Mouse (Mus musculus): ENCODE data around the gene Agap1. TPM values are rescaled to one million over a fixed set of nuclear protein-coding genes. Genes with fewer than 3 reads are reported as not detected.

The Agap1 gene
- 34.9 and 40.4 TPM in 2 replicates for polyA plus RNA-seq (2015; fragmentation: Nextera tagmentation; extraction: Ambion mirVana)

GRCm38 (mm10) chr1:89454196-89455123, at the start of gene Agap1:
Agap1 (plus strand) TSS chr1:89454806.
- H3K9ac ChIP-seq (replicated peaks) = peak within 1 kb of the TSS; percentile 79
- H3K27ac ChIP-seq (replicated peaks) = peak within 1 kb of the TSS; percentile 72
- peak within 1 kb of the TSS; percentile 73 for H3K4me3 ChIP-seq
- under 1% methylated on average over 83 of the region's 118 CpGs for WGBS
- H3K4me1 ChIP-seq = peaks cover 29% of the 10 kb centered on the region
- ATAC-seq (replicated peaks) = peak; percentile 94
- H3K36me3 ChIP-seq = no peaks in the 10 kb centered on the region
- H3K9me3 ChIP-seq = peaks cover 9% of the 10 kb centered on the region; the same call in 1 of the 2 replicates
- no peaks in the 10 kb centered on the region for H3K27me3 ChIP-seq
- H3K4me2 ChIP-seq (replicated peaks) = peak within 1 kb of the TSS; percentile 94

DNA sequence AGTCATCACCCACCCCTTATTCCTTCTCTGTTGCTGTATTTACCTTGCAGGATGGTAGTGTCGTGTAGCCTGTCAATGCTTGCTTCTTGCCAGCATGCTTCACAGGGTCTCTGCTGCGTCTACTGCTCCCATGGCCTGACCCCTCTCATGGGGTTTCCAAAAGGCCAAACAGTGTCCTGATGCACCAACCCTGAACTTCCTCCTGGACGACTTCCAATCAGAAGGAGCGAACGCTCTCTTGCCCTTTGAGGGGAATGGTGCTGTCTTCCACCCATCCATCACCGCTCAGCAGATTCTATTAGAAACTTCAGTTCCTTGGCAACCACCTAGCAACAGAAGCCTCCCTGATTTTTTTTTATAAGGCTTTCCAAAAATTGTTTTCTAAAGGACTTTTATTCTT, 48.6 kb upstream of the Agap1 start:
- H3K27me3 ChIP-seq = no peaks in the 10 kb centered on the region
- 87% methylated on average over 6 of the region's 6 CpGs for WGBS
- no peak for ATAC-seq (replicated peaks)
- H3K36me3 ChIP-seq = no peaks in the 10 kb centered on the region
- no peak overlapping the region for H3K27ac ChIP-seq (replicated peaks)
- H3K9ac ChIP-seq (replicated peaks) = no peak overlapping the region
- H3K9me3 ChIP-seq = no peaks in the 10 kb centered on the region
- no peak overlapping the region for H3K4me2 ChIP-seq (replicated peaks)
- H3K4me1 ChIP-seq = no peaks in the 10 kb centered on the region
- no peak overlapping the region for H3K4me3 ChIP-seq

DNA sequence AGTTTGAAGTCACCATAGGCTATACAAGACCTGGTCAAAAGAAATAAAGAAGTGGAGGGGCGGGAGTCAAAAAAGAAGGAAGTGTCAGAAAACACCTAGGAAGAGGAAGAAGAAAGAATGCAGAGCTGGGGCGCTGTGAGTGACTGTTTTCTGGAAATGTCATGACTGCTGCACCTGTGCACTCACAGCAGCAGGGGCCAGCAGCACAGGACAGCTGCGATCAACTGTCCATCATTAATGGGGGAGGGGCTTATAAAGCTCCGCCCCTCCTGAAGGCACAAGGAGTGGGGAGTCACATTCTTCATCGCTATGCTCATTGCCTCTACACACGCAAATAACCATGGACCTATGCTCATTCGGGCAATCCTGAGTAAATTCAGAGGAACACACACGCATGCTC, 46.6 kb upstream of the Agap1 start:
- Histone ChIP-seq H3K4me2 (replicated peaks) (no peak overlapping the region), H3K27me3 (peaks cover 2% of the 10 kb centered on the region; the same call in 1 of the 2 replicates), H3K4me1 (no peaks in the 10 kb centered on the region), H3K9me3 (no peaks in the 10 kb centered on the region), H3K27ac (replicated peaks) (no peak overlapping the region), H3K4me3 (no peak overlapping the region), H3K36me3 (no peaks in the 10 kb centered on the region), H3K9ac (replicated peaks) (no peak overlapping the region)
- WGBS = 85% methylated on average over 8 of the region's 8 CpGs
- no peak for ATAC-seq (replicated peaks)

DNA sequence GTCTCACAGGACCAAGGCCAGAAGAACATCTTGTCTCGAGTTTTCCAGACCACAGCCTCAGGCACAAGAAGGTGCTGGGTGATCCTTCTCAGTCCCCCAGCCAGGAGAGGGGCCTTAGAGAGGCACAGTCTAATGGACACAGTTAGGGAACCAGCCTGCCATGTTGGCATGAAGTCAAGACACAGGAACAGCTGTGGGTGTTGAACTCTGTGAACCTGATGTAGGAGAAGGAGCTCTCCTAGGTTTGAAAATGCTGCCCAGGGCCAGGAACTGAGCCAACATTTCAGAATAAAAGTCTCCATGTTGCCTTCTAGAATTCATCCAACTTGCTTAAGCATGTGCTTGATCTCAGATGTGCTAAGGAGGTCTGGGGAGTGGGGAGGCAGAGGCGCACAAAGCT, 41.5 kb upstream of the Agap1 start:
- 81% methylated on average over 2 of the region's 2 CpGs for WGBS
- Histone ChIP-seq H3K36me3 (no peaks in the 10 kb centered on the region), H3K9me3 (no peaks in the 10 kb centered on the region), H3K4me3 (no peak overlapping the region), H3K27me3 (peaks cover 2% of the 10 kb centered on the region; the same call in 1 of the 2 replicates), H3K27ac (replicated peaks) (no peak overlapping the region), H3K4me2 (replicated peaks) (no peak overlapping the region), H3K9ac (replicated peaks) (no peak overlapping the region), H3K4me1 (no peaks in the 10 kb centered on the region)
- no peak for ATAC-seq (replicated peaks)

- Histone ChIP-seq H3K4me1 (no peaks in the 10 kb centered on the region), H3K9me3 (no peaks in the 10 kb centered on the region), H3K36me3 (no peaks in the 10 kb centered on the region), H3K27me3 (peaks cover 2% of the 10 kb centered on the region; the same call in 1 of the 2 replicates), H3K4me3 (no peak overlapping the region), H3K4me2 (replicated peaks) (no peak overlapping the region), H3K9ac (replicated peaks) (no peak overlapping the region), H3K27ac (replicated peaks) (no peak overlapping the region)
- no peak for ATAC-seq (replicated peaks)
- 73% methylated on average over 9 of the region's 9 CpGs for WGBS
Measured at GRCm38 (mm10) chr1:89414563-89414962, 40.0 kb upstream of the Agap1 start.

DNA sequence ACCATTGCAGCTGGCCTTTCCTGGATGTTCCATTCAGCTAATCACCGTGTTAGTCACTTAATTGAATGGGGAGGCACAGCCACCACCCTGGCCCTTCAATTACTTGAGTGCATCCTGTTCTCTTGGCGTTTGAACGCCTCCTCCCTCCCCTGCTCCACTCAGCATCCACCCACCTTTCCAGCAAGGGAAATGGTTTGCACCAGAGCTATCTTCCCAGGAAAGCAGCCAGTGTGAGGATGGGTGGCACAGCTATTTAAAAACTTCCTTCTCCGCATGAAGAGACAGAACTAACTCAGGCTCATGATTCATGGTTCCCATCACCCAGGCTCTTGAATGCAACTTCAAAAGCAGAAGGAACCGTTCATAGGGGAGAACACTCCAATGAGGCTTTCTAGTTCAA, 37.7 kb upstream of the Agap1 start:
- Histone ChIP-seq H3K4me2 (replicated peaks) (no peak overlapping the region), H3K27me3 (peaks cover 2% of the 10 kb centered on the region; the same call in 1 of the 2 replicates), H3K27ac (replicated peaks) (no peak overlapping the region), H3K4me3 (no peak overlapping the region), H3K9ac (replicated peaks) (no peak overlapping the region), H3K9me3 (no peaks in the 10 kb centered on the region), H3K36me3 (no peaks in the 10 kb centered on the region), H3K4me1 (no peaks in the 10 kb centered on the region)
- 41% methylated on average over 5 of the region's 5 CpGs for WGBS
- ATAC-seq (replicated peaks) = no peak

DNA sequence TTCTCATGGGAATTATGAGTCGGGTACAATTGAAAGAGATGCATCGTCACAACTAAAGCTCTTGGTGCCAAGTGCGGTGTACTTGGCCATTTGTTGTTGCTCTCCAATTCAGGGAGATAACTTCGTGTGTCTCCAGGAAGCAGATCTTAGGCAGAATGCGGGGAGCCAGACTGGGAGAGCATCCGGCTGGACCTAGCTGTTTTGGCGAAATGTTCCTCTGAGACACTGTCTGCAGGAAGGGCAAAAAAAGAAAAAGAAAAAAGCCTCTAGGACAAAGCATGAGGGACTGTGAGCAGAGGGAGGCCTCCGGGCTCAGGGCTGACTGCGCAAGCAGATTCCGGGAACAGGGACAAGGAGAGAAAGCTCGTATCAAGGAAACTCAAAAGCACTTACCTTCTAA, 34.0 kb upstream of the Agap1 start:
- Histone ChIP-seq H3K27ac (replicated peaks) (no peak overlapping the region), H3K9me3 (no peaks in the 10 kb centered on the region), H3K27me3 (no peaks in the 10 kb centered on the region), H3K36me3 (no peaks in the 10 kb centered on the region), H3K4me2 (replicated peaks) (no peak overlapping the region), H3K4me1 (no peaks in the 10 kb centered on the region), H3K4me3 (no peak overlapping the region), H3K9ac (replicated peaks) (no peak overlapping the region)
- no peak for ATAC-seq (replicated peaks)
- 73% methylated on average over 11 of the region's 11 CpGs for WGBS

DNA sequence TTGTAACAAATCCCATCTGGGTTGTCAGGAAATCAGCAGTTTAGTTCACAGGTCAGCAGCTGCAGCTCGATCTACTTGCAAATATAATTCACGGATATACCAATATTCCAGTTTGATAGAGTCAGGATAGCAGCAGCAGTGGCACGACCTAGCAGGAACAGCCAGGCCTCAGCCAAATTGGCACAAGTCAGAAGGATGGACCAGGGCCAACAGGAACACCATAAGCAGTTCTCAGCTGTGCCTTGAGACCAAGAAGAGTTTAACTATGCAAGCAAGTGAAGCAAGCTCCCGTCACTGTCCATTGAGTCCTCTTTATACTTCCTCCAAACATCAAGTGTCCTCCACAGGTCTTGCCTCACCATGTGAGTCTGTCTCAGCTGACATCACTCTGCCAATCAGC, 33.2 kb upstream of the Agap1 start:
- no peak overlapping the region for H3K4me2 ChIP-seq (replicated peaks)
- WGBS = 58% methylated on average over 4 of the region's 4 CpGs
- no peaks in the 10 kb centered on the region for H3K4me1 ChIP-seq
- H3K27me3 ChIP-seq = no peaks in the 10 kb centered on the region
- no peak overlapping the region for H3K4me3 ChIP-seq
- H3K36me3 ChIP-seq = no peaks in the 10 kb centered on the region
- no peak for ATAC-seq (replicated peaks)
- H3K9me3 ChIP-seq = no peaks in the 10 kb centered on the region
- no peak overlapping the region for H3K9ac ChIP-seq (replicated peaks)
- no peak overlapping the region for H3K27ac ChIP-seq (replicated peaks)

- no peaks in the 10 kb centered on the region for H3K36me3 ChIP-seq
- no peak overlapping the region for H3K9ac ChIP-seq (replicated peaks)
- no peaks in the 10 kb centered on the region for H3K9me3 ChIP-seq
- H3K4me1 ChIP-seq = no peaks in the 10 kb centered on the region
- ATAC-seq (replicated peaks) = no peak
- WGBS = 89% methylated on average over 6 of the region's 6 CpGs
- no peak overlapping the region for H3K4me3 ChIP-seq
- no peak overlapping the region for H3K27ac ChIP-seq (replicated peaks)
- no peaks in the 10 kb centered on the region for H3K27me3 ChIP-seq
- H3K4me2 ChIP-seq (replicated peaks) = no peak overlapping the region
Measured at GRCm38 (mm10) chr1:89424563-89424962, 30.0 kb upstream of the Agap1 start.

DNA sequence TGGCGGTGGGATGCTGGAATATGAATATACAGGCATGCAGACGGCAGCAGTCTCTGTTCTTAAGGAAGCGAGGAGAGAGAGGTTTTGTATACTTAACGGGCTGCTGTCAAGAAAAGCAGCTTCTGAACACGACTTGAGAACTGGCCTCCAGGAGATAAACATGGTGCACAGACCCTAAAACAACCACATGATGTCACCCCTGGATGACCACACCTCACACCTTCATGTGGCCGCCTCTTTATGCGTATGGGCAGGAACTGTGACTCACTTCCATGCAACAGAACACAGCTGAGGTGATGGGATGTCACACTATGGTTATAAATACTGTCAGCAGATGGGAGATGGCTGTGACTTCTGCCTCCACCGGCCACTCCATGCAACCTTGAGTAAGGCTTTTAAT, 28.5 kb upstream of the Agap1 start:
- Histone ChIP-seq H3K4me3 (no peak overlapping the region), H3K36me3 (no peaks in the 10 kb centered on the region), H3K4me2 (replicated peaks) (no peak overlapping the region), H3K27ac (replicated peaks) (no peak overlapping the region), H3K9me3 (no peaks in the 10 kb centered on the region), H3K4me1 (no peaks in the 10 kb centered on the region), H3K9ac (replicated peaks) (no peak overlapping the region), H3K27me3 (no peaks in the 10 kb centered on the region)
- ATAC-seq (replicated peaks) = no peak
- WGBS = 79% methylated on average over 8 of the region's 8 CpGs

- ATAC-seq (replicated peaks) = no peak
- 95% methylated on average over 5 of the region's 5 CpGs for WGBS
- H3K27me3 ChIP-seq = no peaks in the 10 kb centered on the region
Measured at GRCm38 (mm10) chr1:89428671-89429070, 25.9 kb upstream of the Agap1 start.

GRCm38 (mm10) chr1:89429946-89430640, 24.5 kb upstream of the Agap1 start:
- H3K27ac ChIP-seq (replicated peaks) = no peak overlapping the region
- H3K4me2 ChIP-seq (replicated peaks) = no peak overlapping the region
- WGBS = 38% methylated on average over 11 of the region's 11 CpGs
- no peaks in the 10 kb centered on the region for H3K27me3 ChIP-seq
- no peak overlapping the region for H3K4me3 ChIP-seq
- no peaks in the 10 kb centered on the region for H3K36me3 ChIP-seq
- H3K9me3 ChIP-seq = no peaks in the 10 kb centered on the region
- H3K4me1 ChIP-seq = no peaks in the 10 kb centered on the region
- H3K9ac ChIP-seq (replicated peaks) = no peak overlapping the region
- no peak for ATAC-seq (replicated peaks)

More at GRCm38 (mm10) chr1:89428671-89429070, 25.9 kb upstream of the Agap1 start:
- Histone ChIP-seq H3K36me3 (no peaks in the 10 kb centered on the region), H3K9me3 (no peaks in the 10 kb centered on the region), H3K9ac (replicated peaks) (no peak overlapping the region), H3K4me1 (no peaks in the 10 kb centered on the region), H3K4me2 (replicated peaks) (no peak overlapping the region), H3K27ac (replicated peaks) (no peak overlapping the region), H3K4me3 (no peak overlapping the region)
